Mouse (Mus musculus) lung, embryonic 16.5 days (tissue): ENCODE data around the gene Atp5g2. TPM values are rescaled to one million over a fixed set of nuclear protein-coding genes. Genes with fewer than 3 reads are reported as not detected.

Experiments
- ATAC-seq: fragments of 200-750 bp; cut with Nextera tagmentation; 2 replicates; pipeline ENCODE4 v1.8.0; 2017; ENCODE audit warnings: low read depth, mild to moderate bottlenecking, moderate library complexity
- H3K27ac ChIP-seq: fragments of 300-500 bp; sonication (generic); 2 replicates; pipeline ENCODE4 v1.5.1; 2014; ENCODE audit warnings: mild to moderate bottlenecking, control low read depth, low read length
- H3K27me3 ChIP-seq: fragments of 300-500 bp; sonication (generic); 2 replicates; pipeline ENCODE4 v1.6.1; 2014; ENCODE audit warnings: low read depth, low read length, mixed read lengths; ENCODE audit not compliant: control insufficient read depth, insufficient read depth
- H3K36me3 ChIP-seq: fragments of 300-500 bp; sonication (generic); 2 replicates; pipeline ENCODE4 v1.6.1; 2014; ENCODE audit warnings: low read length; ENCODE audit not compliant: control insufficient read depth, insufficient read depth
- H3K4me1 ChIP-seq: fragments of 300-500 bp; sonication (generic); replicated peaks from 2 replicates; pipeline ENCODE4 v1.6.1; 2014; ENCODE audit warnings: low read length, mixed read lengths; ENCODE audit not compliant: control insufficient read depth, insufficient read depth
- H3K4me2 ChIP-seq: fragments of 300-500 bp; sonication (generic); 2 replicates; pipeline ENCODE4 v1.6.1; 2014; ENCODE audit warnings: low read depth, low read length, control low read depth
- H3K4me3 ChIP-seq: fragments of 300-500 bp; sonication (generic); 2 replicates; pipeline ENCODE4 v1.5.1; 2014; ENCODE audit warnings: mild to moderate bottlenecking, low read length, control low read depth
- H3K9ac ChIP-seq: fragments of 300-500 bp; sonication (generic); 2 replicates; pipeline ENCODE4 v1.6.1; 2014; ENCODE audit warnings: low read length, control low read depth
- H3K9me3 ChIP-seq: fragments of 300-500 bp; sonication (generic); 2 replicates; pipeline ENCODE4 v1.6.1; 2016; ENCODE audit warnings: low read length; ENCODE audit not compliant: control insufficient read depth
- WGBS: fragments of 180-500 bp; shearing (Covaris S2); extraction: QIAGEN DNeasy Blood & Tissue Kit; methylation state at CpG from one replicate; pipeline ENCODE4 v1.1.7; 2014; 5-methylcytosine and 5-hydroxymethylcytosine counted together
- polyA plus RNA-seq: library from polyadenylated mRNA; unstranded; fragments of >200 nt; fragmentation: Nextera tagmentation; extraction: Ambion mirVana; gene quantifications from 2 replicates; pipeline ENCODE4 v1.2.1, GENCODE M21; 2015

The Atp5g2 gene
- polyA plus RNA-seq, 1 experiment from 2014 or later = 73.6 TPM

GRCm38 (mm10) chr15:102698193-102698592 is 26.0 kb upstream of the Atp5g2 start:
- Histone ChIP-seq H3K9me3 (no peaks in the 10 kb centered on the region), H3K36me3 (no peaks in the 10 kb centered on the region), H3K9ac (no peak overlapping the region), H3K27me3 (peaks cover 47% of the 10 kb centered on the region), H3K27ac (no peak overlapping the region), H3K4me2 (no peak overlapping the region), H3K4me1 (peaks cover 6% of the 10 kb centered on the region), H3K4me3 (no peak overlapping the region)
- no peak for ATAC-seq
- WGBS = 2% methylated on average over 11 of the region's 11 CpGs

GRCm38 (mm10) chr15:102696899-102697298 is 24.7 kb upstream of the Atp5g2 start:
- 30% methylated on average over 3 of the region's 3 CpGs for WGBS
- Histone ChIP-seq H3K27ac (no peak overlapping the region), H3K9me3 (no peaks in the 10 kb centered on the region), H3K36me3 (no peaks in the 10 kb centered on the region), H3K27me3 (peaks cover 57% of the 10 kb centered on the region), H3K4me2 (no peak overlapping the region), H3K4me3 (no peak overlapping the region), H3K9ac (no peak overlapping the region), H3K4me1 (peaks cover 17% of the 10 kb centered on the region)
- no peak for ATAC-seq

- no peak overlapping the region for H3K9ac ChIP-seq
- no peaks in the 10 kb centered on the region for H3K9me3 ChIP-seq
- peak overlapping the region; percentile 66 for H3K4me3 ChIP-seq
- H3K36me3 ChIP-seq = no peaks in the 10 kb centered on the region
- H3K4me2 ChIP-seq = peak overlapping the region; percentile 93
- ATAC-seq = peak; percentile 83
- WGBS = under 1% methylated on average over 11 of the region's 11 CpGs
- H3K27ac ChIP-seq = peak overlapping the region; percentile 46; the same call in 1 of the 2 replicates
- peaks cover 68% of the 10 kb centered on the region for H3K27me3 ChIP-seq
- peaks cover 17% of the 10 kb centered on the region for H3K4me1 ChIP-seq
These were observed 21.4 kb upstream of the Atp5g2 start for GRCm38 (mm10) chr15:102693600-102693999.

- peak overlapping the region; percentile 66 for H3K4me3 ChIP-seq
- peaks cover 68% of the 10 kb centered on the region for H3K27me3 ChIP-seq
- peak overlapping the region; percentile 46; the same call in 1 of the 2 replicates for H3K27ac ChIP-seq
- ATAC-seq = peak; percentile 80
- H3K9ac ChIP-seq = peak overlapping the region; percentile 57
- H3K4me2 ChIP-seq = peak overlapping the region; percentile 93
- WGBS = under 1% methylated on average over 32 of the region's 32 CpGs
- H3K4me1 ChIP-seq = peaks cover 17% of the 10 kb centered on the region
- no peaks in the 10 kb centered on the region for H3K9me3 ChIP-seq
- no peaks in the 10 kb centered on the region for H3K36me3 ChIP-seq
These were observed 20.8 kb upstream of the Atp5g2 start for GRCm38 (mm10) chr15:102692991-102693411.

- peak; percentile 40; the same call in 1 of the 2 replicates for ATAC-seq
- Histone ChIP-seq H3K27ac (no peak overlapping the region), H3K27me3 (peaks cover 62% of the 10 kb centered on the region), H3K36me3 (no peaks in the 10 kb centered on the region), H3K9ac (peak overlapping the region; percentile 57), H3K4me3 (peak overlapping the region; percentile 66), H3K9me3 (no peaks in the 10 kb centered on the region), H3K4me2 (peak overlapping the region; percentile 93), H3K4me1 (peaks cover 17% of the 10 kb centered on the region)
- WGBS = 3% methylated on average over 26 of the region's 26 CpGs
These were observed 20.2 kb upstream of the Atp5g2 start for GRCm38 (mm10) chr15:102692321-102692804.

GRCm38 (mm10) chr15:102685791-102686190 is 13.6 kb upstream of the Atp5g2 start:
- Histone ChIP-seq H3K36me3 (no peaks in the 10 kb centered on the region), H3K4me1 (no peaks in the 10 kb centered on the region), H3K9ac (no peak overlapping the region), H3K9me3 (no peaks in the 10 kb centered on the region), H3K4me2 (no peak overlapping the region), H3K27me3 (peaks cover 12% of the 10 kb centered on the region), H3K4me3 (no peak overlapping the region), H3K27ac (no peak overlapping the region)
- ATAC-seq = no peak
- 23% methylated on average over 4 of the region's 4 CpGs for WGBS

GRCm38 (mm10) chr15:102683670-102684069 is 11.5 kb upstream of the Atp5g2 start:
- H3K4me1 ChIP-seq = no peaks in the 10 kb centered on the region
- no peak overlapping the region for H3K9ac ChIP-seq
- no peaks in the 10 kb centered on the region for H3K9me3 ChIP-seq
- no peak overlapping the region for H3K4me2 ChIP-seq
- no peak for ATAC-seq
- H3K27me3 ChIP-seq = peaks cover 4% of the 10 kb centered on the region; the same call in 1 of the 2 replicates
- 17% methylated on average over 1 of the region's 1 CpGs for WGBS
- H3K36me3 ChIP-seq = no peaks in the 10 kb centered on the region
- H3K4me3 ChIP-seq = no peak overlapping the region
- no peak overlapping the region for H3K27ac ChIP-seq

GRCm38 (mm10) chr15:102676345-102676744 is 4.2 kb upstream of the Atp5g2 start:
- Histone ChIP-seq H3K4me3 (no peak overlapping the region), H3K9me3 (0 out of 2 replicates have a peak, but pooled peaks cover 2% of the 10 kb centered on the region), H3K9ac (no peak overlapping the region), H3K27me3 (no peaks in the 10 kb centered on the region), H3K4me1 (peaks cover 16% of the 10 kb centered on the region), H3K36me3 (no peaks in the 10 kb centered on the region), H3K27ac (no peak overlapping the region), H3K4me2 (no peak overlapping the region)
- 92% methylated on average over 2 of the region's 2 CpGs for WGBS
- no peak for ATAC-seq

GRCm38 (mm10) chr15:102673548-102673947 is 1.4 kb upstream of the Atp5g2 start:
- Histone ChIP-seq H3K9ac (peak overlapping the region; percentile 43; the same call in 1 of the 2 replicates), H3K4me1 (peaks cover 24% of the 10 kb centered on the region)
- 5% methylated on average over 10 of the region's 10 CpGs for WGBS

More at GRCm38 (mm10) chr15:102673548-102673947, 1.4 kb upstream of the Atp5g2 start:
- Histone ChIP-seq H3K4me2 (peak overlapping the region; percentile 62), H3K9me3 (0 out of 2 replicates have a peak, but pooled peaks cover 2% of the 10 kb centered on the region), H3K36me3 (no peaks in the 10 kb centered on the region; the same call in 1 of the 2 replicates), H3K27me3 (no peaks in the 10 kb centered on the region), H3K4me3 (peak overlapping the region; percentile 40), H3K27ac (peak overlapping the region; percentile 97)
- peak; percentile 53 for ATAC-seq
